Mouse (Mus musculus): ENCODE data around the gene Gbgt1. TPM values are rescaled to one million over a fixed set of nuclear protein-coding genes. Genes with fewer than 3 reads are reported as not detected.

Gbgt1 gene
- polyA plus RNA-seq, 1 experiment: 2.5 TPM

DNA sequence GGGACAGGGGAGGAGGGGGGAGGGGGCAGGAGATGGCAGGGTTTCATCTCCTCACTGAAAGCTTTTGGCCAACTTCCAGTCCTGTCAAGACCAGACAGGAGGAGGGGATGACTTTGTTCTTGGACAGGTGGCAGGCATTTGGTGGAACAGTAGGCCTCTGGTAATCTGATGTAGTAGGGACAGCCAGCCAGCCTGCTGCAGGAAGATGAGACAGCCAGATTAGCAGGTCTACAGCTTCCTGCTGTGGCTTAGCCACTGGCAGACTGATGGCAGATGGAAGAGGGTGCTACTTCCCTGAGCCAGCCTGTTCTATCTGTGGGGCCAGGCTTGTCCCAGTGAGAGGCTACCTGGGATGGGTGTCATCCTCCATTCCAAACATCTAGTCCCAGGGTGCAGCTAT, 49.3 kb downstream of the Gbgt1 start:
- TF ChIP-seq CTCF (IDR thresholded peaks at IDR 0.05; ENCODE audit: borderline replicate concordance, control insufficient read depth, extremely low read depth, insufficient read depth, low read length, poor library complexity) (no peak), POLR2A (IDR thresholded peaks at IDR 0.05; ENCODE audit: control insufficient read depth, extremely low read depth, insufficient read depth, low read length, poor library complexity) (no peak)
- H3K4me1 ChIP-seq (replicated peaks; ENCODE audit: control insufficient read depth, insufficient read depth, low read length): peaks cover 21% of the 10 kb centered on the region
- no peak overlapping the region for H3K27ac ChIP-seq (ENCODE audit: control insufficient read depth, insufficient read depth, low read length)
- H3K36me3 ChIP-seq (ENCODE audit: control insufficient read depth, insufficient read depth, low read length): no peaks in the 10 kb centered on the region
- H3K27me3 ChIP-seq (ENCODE audit: control insufficient read depth, insufficient read depth, low read length): no peaks in the 10 kb centered on the region
- DNase-seq: no peak
- no peak overlapping the region for H3K4me3 ChIP-seq (ENCODE audit: control insufficient read depth, insufficient read depth, low read length)

DNA sequence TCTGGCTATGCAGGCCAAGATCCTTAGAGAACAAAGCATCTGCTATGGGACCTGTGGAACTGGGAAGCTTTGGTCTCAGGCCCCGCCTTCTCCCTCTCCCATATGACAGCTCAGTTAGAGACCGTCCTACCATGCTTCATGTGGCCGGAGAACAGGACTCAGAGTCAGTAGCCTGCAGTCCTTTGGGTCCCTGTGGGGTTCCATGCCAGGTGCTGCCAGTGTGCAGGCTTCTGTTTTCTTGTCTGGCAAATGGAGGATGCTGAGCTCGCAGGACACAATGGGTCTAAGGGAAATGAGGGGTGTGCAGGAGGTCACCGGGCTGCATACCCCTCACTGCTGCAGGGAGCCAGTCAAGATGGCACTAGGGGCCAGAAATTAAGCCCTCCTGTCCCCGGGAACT, 49.9 kb downstream of the Gbgt1 start:
- TF ChIP-seq CTCF (IDR thresholded peaks at IDR 0.05; ENCODE audit: borderline replicate concordance, control insufficient read depth, extremely low read depth, insufficient read depth, low read length, poor library complexity) (no peak), POLR2A (IDR thresholded peaks at IDR 0.05; ENCODE audit: control insufficient read depth, extremely low read depth, insufficient read depth, low read length, poor library complexity) (no peak)
- H3K36me3 ChIP-seq (ENCODE audit: control insufficient read depth, insufficient read depth, low read length): no peaks in the 10 kb centered on the region

DNA sequence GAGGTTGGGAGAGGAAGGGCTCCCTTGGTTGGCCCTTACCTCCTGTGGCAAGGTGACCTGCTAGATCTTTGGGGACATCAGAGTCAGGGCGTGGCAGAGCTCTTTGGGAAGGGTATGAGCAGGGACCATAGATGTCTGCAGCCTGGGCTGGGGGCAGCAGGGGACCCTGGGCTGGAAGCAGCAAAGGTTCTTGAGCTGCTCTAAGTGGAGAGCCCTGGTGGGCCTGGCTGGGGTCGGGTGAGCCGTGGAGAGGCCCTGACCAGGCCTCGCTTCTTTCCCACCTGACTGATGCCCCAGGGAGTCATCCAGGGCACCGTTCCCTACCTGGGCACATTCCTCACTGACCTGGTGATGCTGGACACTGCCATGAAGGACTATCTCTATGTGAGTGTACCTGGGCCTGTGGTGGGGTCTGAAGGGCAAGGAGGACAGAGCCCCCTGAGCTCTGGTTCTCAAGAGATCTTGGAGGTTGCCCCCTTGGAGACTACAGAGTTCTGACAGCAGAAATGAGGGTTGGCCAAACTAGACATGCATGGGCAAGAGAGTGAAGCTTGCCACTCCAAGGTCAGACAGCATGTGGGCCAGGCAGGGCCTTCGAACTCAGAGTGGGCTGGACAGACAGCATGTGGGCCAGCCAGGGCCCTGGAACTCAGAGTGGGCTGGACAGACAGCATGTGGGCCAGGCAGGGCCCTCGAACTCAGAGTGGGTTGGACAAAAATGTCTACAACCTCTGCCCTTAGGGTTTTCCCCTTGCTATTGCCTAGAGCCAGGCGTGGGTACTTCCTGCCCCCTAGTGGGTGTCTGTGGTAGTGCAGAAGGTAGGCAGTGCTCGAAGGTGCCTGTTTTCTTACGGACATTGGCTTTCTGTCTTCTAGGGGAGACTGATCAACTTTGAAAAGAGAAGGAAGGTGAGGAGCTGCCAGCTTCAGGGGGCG, 50.8 kb downstream of the Gbgt1 start:
- no peaks in the 10 kb centered on the region for H3K27me3 ChIP-seq (ENCODE audit: control insufficient read depth, insufficient read depth, low read length)
- H3K36me3 ChIP-seq (ENCODE audit: control insufficient read depth, insufficient read depth, low read length): no peaks in the 10 kb centered on the region

More for the DNA sequence above, 49.9 kb downstream of the Gbgt1 start:
- no peak overlapping the region for H3K4me3 ChIP-seq (ENCODE audit: control insufficient read depth, insufficient read depth, low read length)
- 75% methylated on average over 6 of the region's 6 CpGs for WGBS
- no peak overlapping the region for H3K27ac ChIP-seq (ENCODE audit: control insufficient read depth, insufficient read depth, low read length)
- no peak for DNase-seq
- peaks cover 21% of the 10 kb centered on the region for H3K4me1 ChIP-seq (replicated peaks; ENCODE audit: control insufficient read depth, insufficient read depth, low read length)
- no peaks in the 10 kb centered on the region for H3K27me3 ChIP-seq (ENCODE audit: control insufficient read depth, insufficient read depth, low read length)

DNA sequence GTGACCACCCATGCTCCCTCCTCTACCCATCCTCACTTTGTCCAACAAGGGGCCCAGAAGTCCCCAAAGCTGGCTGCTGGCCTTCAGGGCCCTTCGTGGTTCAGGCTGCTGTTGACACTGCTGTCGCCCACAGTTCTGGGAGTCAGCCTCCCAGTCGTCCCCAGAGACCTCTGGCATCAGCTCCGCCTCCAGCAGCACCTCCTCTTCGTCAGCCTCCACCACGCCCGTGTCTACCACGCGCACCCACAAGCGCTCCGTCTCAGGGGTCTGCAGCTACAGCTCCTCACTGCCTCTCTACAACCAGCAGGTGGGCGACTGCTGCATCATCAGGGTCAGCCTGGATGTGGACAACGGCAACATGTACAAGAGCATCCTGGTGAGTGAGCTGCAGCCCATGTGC, 52.5 kb downstream of the Gbgt1 start:
- Histone ChIP-seq H3K27ac (ENCODE audit: control insufficient read depth, insufficient read depth, low read length) (no peak overlapping the region), H3K36me3 (ENCODE audit: control insufficient read depth, insufficient read depth, low read length) (no peaks in the 10 kb centered on the region), H3K27me3 (ENCODE audit: control insufficient read depth, insufficient read depth, low read length) (no peaks in the 10 kb centered on the region), H3K4me1 (replicated peaks; ENCODE audit: control insufficient read depth, insufficient read depth, low read length) (peaks cover 21% of the 10 kb centered on the region), H3K4me3 (ENCODE audit: control insufficient read depth, insufficient read depth, low read length) (no peak overlapping the region)
- DNase-seq: no peak
- 94% methylated on average over 13 of the region's 13 CpGs for WGBS
- TF ChIP-seq POLR2A (IDR thresholded peaks at IDR 0.05; ENCODE audit: control insufficient read depth, extremely low read depth, insufficient read depth, low read length, poor library complexity) (no peak), CTCF (IDR thresholded peaks at IDR 0.05; ENCODE audit: borderline replicate concordance, control insufficient read depth, extremely low read depth, insufficient read depth, low read length, poor library complexity) (no peak)

More for the DNA sequence above, 50.8 kb downstream of the Gbgt1 start:
- Histone ChIP-seq H3K4me1 (replicated peaks; ENCODE audit: control insufficient read depth, insufficient read depth, low read length) (peaks cover 21% of the 10 kb centered on the region), H3K27ac (ENCODE audit: control insufficient read depth, insufficient read depth, low read length) (no peak overlapping the region), H3K4me3 (ENCODE audit: control insufficient read depth, insufficient read depth, low read length) (no peak overlapping the region)
- peak; percentile 87 for DNase-seq
- 61% methylated on average over 11 of the region's 11 CpGs for WGBS
- peak; percentile 80 for TF ChIP-seq CTCF (IDR thresholded peaks at IDR 0.05; ENCODE audit: borderline replicate concordance, control insufficient read depth, extremely low read depth, insufficient read depth, low read length, poor library complexity)
- TF ChIP-seq POLR2A (IDR thresholded peaks at IDR 0.05; ENCODE audit: control insufficient read depth, extremely low read depth, insufficient read depth, low read length, poor library complexity): no peak

DNA sequence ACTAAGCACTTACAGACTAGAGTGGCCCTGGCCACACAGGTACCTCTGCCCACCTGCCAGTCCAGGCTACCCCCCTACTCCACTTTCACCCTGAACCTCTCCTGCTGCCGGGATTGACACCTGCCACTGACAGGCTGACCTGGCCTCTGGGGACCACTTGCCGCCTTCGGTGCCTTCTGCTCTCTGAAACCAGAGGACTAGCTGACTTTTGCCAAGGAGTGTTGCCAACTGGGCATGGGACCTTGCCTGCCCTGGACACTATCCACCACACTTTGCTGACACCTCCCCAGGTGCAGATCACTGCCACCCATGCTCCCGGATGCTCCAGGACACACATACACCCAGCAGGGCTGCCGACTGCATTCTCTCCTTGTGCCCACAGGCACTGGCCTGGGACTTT, 55.6 kb downstream of the Gbgt1 start:
- 96% methylated on average over 5 of the region's 5 CpGs for WGBS
- no peak for TF ChIP-seq CTCF (IDR thresholded peaks at IDR 0.05; ENCODE audit: borderline replicate concordance, control insufficient read depth, extremely low read depth, insufficient read depth, low read length, poor library complexity)
- TF ChIP-seq POLR2A (IDR thresholded peaks at IDR 0.05; ENCODE audit: control insufficient read depth, extremely low read depth, insufficient read depth, low read length, poor library complexity): no peak
- Histone ChIP-seq H3K27me3 (ENCODE audit: control insufficient read depth, insufficient read depth, low read length) (no peaks in the 10 kb centered on the region), H3K4me3 (ENCODE audit: control insufficient read depth, insufficient read depth, low read length) (no peak overlapping the region), H3K27ac (ENCODE audit: control insufficient read depth, insufficient read depth, low read length) (no peak overlapping the region), H3K36me3 (ENCODE audit: control insufficient read depth, insufficient read depth, low read length) (no peaks in the 10 kb centered on the region), H3K4me1 (replicated peaks; ENCODE audit: control insufficient read depth, insufficient read depth, low read length) (no peaks in the 10 kb centered on the region)
- no peak for DNase-seq

Other genes with a start within 250 kb of the Gbgt1 start
- gene Ppp1r26, start 50.1 kb upstream of the Gbgt1 start, polyA plus RNA-seq (2012; rRNA removed): 1.2 and 1.3 TPM in 2 replicates
- not detected in 2 replicates for gene 1700007K13Rik, start 30.6 kb upstream of the Gbgt1 start, polyA plus RNA-seq (2012; rRNA removed)
- gene Mrps2, start 28.8 kb upstream of the Gbgt1 start, polyA plus RNA-seq (2012; rRNA removed): 50.7 and 53.8 TPM in 2 replicates
- 0.47 and 0.61 TPM in 2 replicates for gene Gm10134, start 9.2 kb downstream of the Gbgt1 start, polyA plus RNA-seq (2012; rRNA removed)
- 45.4 and 51.6 TPM in 2 replicates for gene Ralgds, start 16.2 kb downstream of the Gbgt1 start, polyA plus RNA-seq (2012; rRNA removed)
- gene Cel, start 66.5 kb downstream of the Gbgt1 start, polyA plus RNA-seq (2012; rRNA removed): 0.42 and 0.49 TPM in 2 replicates
- gene Gtf3c5, start 86.9 kb downstream of the Gbgt1 start, polyA plus RNA-seq (2012; rRNA removed): 33.7 and 34.5 TPM in 2 replicates
- gene Gfi1b, start 125.1 kb downstream of the Gbgt1 start, polyA plus RNA-seq (2012; rRNA removed): 1.8 and 2.0 TPM in 2 replicates
- gene Tsc1, start 144.3 kb downstream of the Gbgt1 start, polyA plus RNA-seq (2012; rRNA removed): 24.7 and 25.3 TPM in 2 replicates
- gene Spaca9, start 202.8 kb downstream of the Gbgt1 start, polyA plus RNA-seq (2012; rRNA removed): 1.6 and 2.5 TPM in 2 replicates
- gene Ak8, start 203.3 kb downstream of the Gbgt1 start, polyA plus RNA-seq (2012; rRNA removed): 0.75 and 0.89 TPM in 2 replicates

All from thymus, adult 2 months (tissue).